Mouse (Mus musculus) hindbrain, embryonic 12.5 days (tissue): Measurements from ENCODE around the gene Med29. TPM values are rescaled to one million over a fixed set of nuclear protein-coding genes. Genes with fewer than 3 reads are reported as not detected.

Source experiments
- ATAC-seq: fragments of 200-750 bp; cut with Nextera tagmentation; 2 replicates; pipeline ENCODE4 v1.8.0; 2017; ENCODE audit warnings: moderate TSS enrichment; ENCODE audit not compliant: low FRiP score
- H3K27ac ChIP-seq: fragments of 300-500 bp; sonication (generic); 2 replicates; pipeline ENCODE4 v1.5.1; 2016; ENCODE audit warnings: mild to moderate bottlenecking
- H3K27me3 ChIP-seq: fragments of 300-500 bp; sonication (generic); 2 replicates; pipeline ENCODE4 v1.6.1; 2016; ENCODE audit warnings: mild to moderate bottlenecking
- H3K36me3 ChIP-seq: fragments of 300-500 bp; sonication (generic); 2 replicates; pipeline ENCODE4 v1.6.1; 2016; ENCODE audit warnings: mild to moderate bottlenecking
- H3K4me1 ChIP-seq: fragments of 300-500 bp; sonication (generic); 2 replicates; pipeline ENCODE4 v1.6.1; 2016
- H3K4me2 ChIP-seq: fragments of 300-500 bp; sonication (generic); replicated peaks from 2 replicates; pipeline ENCODE4 v1.6.1; 2016; ENCODE audit warnings: mild to moderate bottlenecking
- H3K4me3 ChIP-seq: fragments of 300-500 bp; sonication (generic); 2 replicates; pipeline ENCODE4 v1.5.1; 2016; ENCODE audit warnings: mild to moderate bottlenecking
- H3K9ac ChIP-seq: fragments of 300-500 bp; sonication (generic); 2 replicates; pipeline ENCODE4 v1.6.1; 2016; ENCODE audit warnings: mild to moderate bottlenecking, moderate library complexity
- H3K9me3 ChIP-seq: fragments of 300-500 bp; sonication (generic); replicated peaks from 2 replicates; pipeline ENCODE4 v1.6.1; 2016; ENCODE audit warnings: mild to moderate bottlenecking
- WGBS: fragments of 180-500 bp; shearing (Covaris S2); methylation state at CpG from one replicate; pipeline ENCODE4 v1.1.7; 2016; 5-methylcytosine and 5-hydroxymethylcytosine counted together
- polyA plus RNA-seq: library from polyadenylated mRNA; unstranded; fragments of >200 nt; fragmentation: Nextera tagmentation; extraction: Ambion mirVana; gene quantifications from 2 replicates; pipeline ENCODE4 v1.2.1, GENCODE M21; 2016

The Med29 gene
- polyA plus RNA-seq, 1 experiment from 2014 or later, result 42.2 TPM

- WGBS, result 52% methylated on average over 17 of the region's 17 CpGs
- H3K9me3 ChIP-seq, result no peaks in the 10 kb centered on the region
- peaks cover 60% of the 10 kb centered on the region for H3K4me1 ChIP-seq
- H3K27ac ChIP-seq, result peak within 1 kb of the TSS; percentile 84
- H3K4me3 ChIP-seq, result peak within 1 kb of the TSS; percentile 55
- peaks cover 4% of the 10 kb centered on the region; the same call in 1 of the 2 replicates for H3K36me3 ChIP-seq
- peaks cover 8% of the 10 kb centered on the region; the same call in 1 of the 2 replicates for H3K27me3 ChIP-seq
- ATAC-seq, result no peak
- peak within 1 kb of the TSS; percentile 90 for H3K4me2 ChIP-seq
- H3K9ac ChIP-seq, result peak within 1 kb of the TSS; percentile 78
These were observed 12.1 kb downstream of the Med29 start, which contains the start of gene Zfp36 for GRCm38 (mm10) chr7:28380237-28381016. Gene Zfp36 (minus strand): TSS chr7:28380253.

GRCm38 (mm10) chr7:28378769-28379651 lies 13.5 kb downstream of the Med29 start:
- under 1% methylated on average over 52 of the region's 53 CpGs for WGBS
- peak; percentile 60 for ATAC-seq
- peaks cover 68% of the 10 kb centered on the region for H3K4me1 ChIP-seq

GRCm38 (mm10) chr7:28378066-28378690 lies 14.3 kb downstream of the Med29 start:
- Histone ChIP-seq H3K4me2 (peak overlapping the region; percentile 90), H3K4me1 (peaks cover 70% of the 10 kb centered on the region), H3K9me3 (no peaks in the 10 kb centered on the region), H3K36me3 (peaks cover 4% of the 10 kb centered on the region; the same call in 1 of the 2 replicates), H3K4me3 (peak overlapping the region; percentile 55), H3K9ac (peak overlapping the region; percentile 78), H3K27ac (no peak overlapping the region; the same call in 1 of the 2 replicates), H3K27me3 (peaks cover 8% of the 10 kb centered on the region; the same call in 1 of the 2 replicates)
- WGBS, result 47% methylated on average over 32 of the region's 32 CpGs
- ATAC-seq, result no peak

More at GRCm38 (mm10) chr7:28378769-28379651, 13.5 kb downstream of the Med29 start:
- Histone ChIP-seq H3K4me2 (peak overlapping the region; percentile 90), H3K27ac (peak overlapping the region; percentile 84), H3K36me3 (peaks cover 4% of the 10 kb centered on the region; the same call in 1 of the 2 replicates), H3K27me3 (peaks cover 8% of the 10 kb centered on the region; the same call in 1 of the 2 replicates), H3K4me3 (peak overlapping the region; percentile 55), H3K9ac (peak overlapping the region; percentile 78), H3K9me3 (no peaks in the 10 kb centered on the region)

DNA sequence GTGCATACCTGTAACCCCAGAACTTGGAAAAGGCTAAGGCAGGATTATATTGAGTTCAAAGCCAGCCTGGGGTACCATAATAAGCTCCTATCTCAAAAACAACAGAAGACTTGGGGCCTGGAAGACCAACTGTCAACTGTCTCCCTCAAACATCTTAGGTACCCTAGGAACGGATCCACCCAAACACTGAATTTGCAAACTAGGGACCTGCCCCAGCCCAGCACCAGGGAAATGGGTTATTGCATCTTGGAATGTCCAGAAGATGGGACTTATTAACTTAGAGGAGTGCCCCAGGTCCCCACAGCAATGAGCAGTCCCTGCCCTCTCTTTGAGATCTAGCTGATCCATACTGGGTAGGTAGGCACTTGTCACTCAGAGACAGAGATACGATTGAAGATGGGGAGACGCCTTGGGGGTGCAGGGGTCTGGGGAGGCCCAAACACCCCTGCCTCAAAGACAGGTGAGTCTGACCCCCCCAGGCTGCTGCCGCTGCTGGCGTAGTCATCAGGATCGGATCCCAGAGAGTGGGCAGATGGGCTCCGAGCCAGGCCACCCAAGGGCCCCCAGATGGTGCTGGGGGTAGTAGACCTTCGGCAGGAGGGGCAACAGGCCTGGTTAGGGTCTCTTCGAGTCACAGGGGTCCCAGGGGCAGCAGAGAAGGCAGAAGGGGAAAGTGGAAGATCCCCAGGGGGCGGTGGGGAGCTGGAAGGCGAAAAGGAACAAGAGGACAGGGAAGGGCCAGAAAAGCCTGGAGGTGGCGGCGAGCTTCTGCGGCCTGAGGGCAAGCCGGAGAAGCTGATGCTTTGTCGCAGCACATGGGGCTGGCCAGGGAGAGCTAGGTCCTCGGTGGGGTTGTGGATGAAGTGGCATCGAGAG lies 15.1 kb downstream of the Med29 start:
- peaks cover 63% of the 10 kb centered on the region for H3K4me1 ChIP-seq
- 71% methylated on average over 18 of the region's 18 CpGs for WGBS

GRCm38 (mm10) chr7:28376011-28376771 lies 16.3 kb downstream of the Med29 start:
- H3K36me3 ChIP-seq, result peaks cover 4% of the 10 kb centered on the region; the same call in 1 of the 2 replicates
- no peaks in the 10 kb centered on the region for H3K9me3 ChIP-seq
- peak overlapping the region; percentile 34 for H3K4me3 ChIP-seq
- H3K4me1 ChIP-seq, result peaks cover 52% of the 10 kb centered on the region
- H3K9ac ChIP-seq, result peak overlapping the region; percentile 59
- 3% methylated on average over 30 of the region's 30 CpGs for WGBS
- no peak for ATAC-seq
- peak overlapping the region; percentile 62 for H3K4me2 ChIP-seq
- peak overlapping the region; percentile 91 for H3K27ac ChIP-seq
- H3K27me3 ChIP-seq, result peaks cover 8% of the 10 kb centered on the region; the same call in 1 of the 2 replicates

More for the DNA sequence above, 15.1 kb downstream of the Med29 start:
- Histone ChIP-seq H3K4me2 (peak overlapping the region; percentile 90), H3K27me3 (peaks cover 8% of the 10 kb centered on the region; the same call in 1 of the 2 replicates), H3K27ac (no peak overlapping the region), H3K4me3 (peak overlapping the region; percentile 55), H3K9ac (no peak overlapping the region), H3K36me3 (peaks cover 4% of the 10 kb centered on the region; the same call in 1 of the 2 replicates), H3K9me3 (no peaks in the 10 kb centered on the region)
- ATAC-seq, result no peak

DNA sequence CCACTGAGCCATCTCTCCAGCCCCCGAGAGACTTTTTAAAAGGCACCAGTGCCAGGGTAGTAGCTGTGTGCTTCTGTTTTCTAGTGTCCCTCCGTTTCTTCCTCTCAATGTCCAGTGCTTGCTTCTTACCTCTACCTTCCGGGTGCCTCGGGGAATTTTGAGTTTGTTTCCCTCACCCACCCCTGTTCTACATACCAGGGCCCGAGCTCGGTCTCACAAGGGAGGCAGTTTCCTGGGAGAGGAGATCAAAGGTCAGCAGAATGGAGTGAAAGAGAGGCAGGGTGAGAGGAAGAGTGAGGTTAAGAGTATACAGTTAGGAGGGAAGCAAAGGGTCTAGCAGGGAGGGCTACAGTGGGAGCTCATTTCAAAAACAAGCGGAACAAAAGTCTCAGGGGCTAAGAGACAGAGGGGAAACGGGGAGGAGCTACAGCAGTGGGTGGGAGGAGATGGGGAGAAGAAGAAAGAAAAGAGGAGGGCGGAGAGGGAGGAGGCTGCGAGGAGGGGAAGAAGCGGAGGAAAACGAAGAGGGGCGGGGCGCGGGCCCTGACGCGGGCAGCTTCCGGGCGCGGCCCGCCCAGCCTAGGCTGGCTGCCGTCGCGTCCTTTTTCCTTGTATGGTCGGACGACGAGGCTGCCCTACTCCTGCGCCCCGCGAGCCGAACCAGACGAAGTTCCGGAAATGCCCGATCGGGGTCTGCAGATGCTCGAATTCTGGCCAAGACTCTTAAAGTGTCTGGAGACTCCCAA lies 17.2 kb downstream of the Med29 start:
- WGBS, result 2% methylated on average over 33 of the region's 36 CpGs
- H3K4me1 ChIP-seq, result peaks cover 53% of the 10 kb centered on the region
- H3K4me3 ChIP-seq, result peak overlapping the region; percentile 34
- ATAC-seq, result peak; percentile 30
- H3K4me2 ChIP-seq, result peak overlapping the region; percentile 62
- H3K9me3 ChIP-seq, result no peaks in the 10 kb centered on the region
- peaks cover 5% of the 10 kb centered on the region; the same call in 1 of the 2 replicates for H3K27me3 ChIP-seq
- peak overlapping the region; percentile 59 for H3K9ac ChIP-seq
- peak overlapping the region; percentile 91 for H3K27ac ChIP-seq
- peaks cover 4% of the 10 kb centered on the region; the same call in 1 of the 2 replicates for H3K36me3 ChIP-seq

GRCm38 (mm10) chr7:28374647-28375046 lies 17.9 kb downstream of the Med29 start:
- Histone ChIP-seq H3K27ac (peak overlapping the region; percentile 91), H3K4me1 (peaks cover 60% of the 10 kb centered on the region), H3K9me3 (no peaks in the 10 kb centered on the region), H3K9ac (no peak overlapping the region), H3K4me2 (peak overlapping the region; percentile 62; the same call in 1 of the 2 replicates), H3K36me3 (peaks cover 4% of the 10 kb centered on the region; the same call in 1 of the 2 replicates), H3K27me3 (peaks cover 5% of the 10 kb centered on the region; the same call in 1 of the 2 replicates), H3K4me3 (no peak overlapping the region)
- no peak for ATAC-seq
- WGBS, result 83% methylated on average over 10 of the region's 10 CpGs

- Histone ChIP-seq H3K27me3 (peaks cover 5% of the 10 kb centered on the region; the same call in 1 of the 2 replicates), H3K9me3 (no peaks in the 10 kb centered on the region), H3K4me2 (no peak overlapping the region), H3K4me1 (peaks cover 55% of the 10 kb centered on the region), H3K27ac (no peak overlapping the region), H3K36me3 (peaks cover 5% of the 10 kb centered on the region; the same call in 1 of the 2 replicates), H3K9ac (no peak overlapping the region), H3K4me3 (no peak overlapping the region)
- no peak for ATAC-seq
- 79% methylated on average over 7 of the region's 7 CpGs for WGBS
These were observed 18.5 kb downstream of the Med29 start for GRCm38 (mm10) chr7:28373891-28374495.

GRCm38 (mm10) chr7:28373131-28373581 lies 19.4 kb downstream of the Med29 start:
- 2% methylated on average over 9 of the region's 9 CpGs for WGBS
- Histone ChIP-seq H3K4me2 (peak overlapping the region; percentile 57), H3K27me3 (peaks cover 5% of the 10 kb centered on the region; the same call in 1 of the 2 replicates), H3K27ac (peak overlapping the region; percentile 90), H3K4me1 (peaks cover 48% of the 10 kb centered on the region), H3K9me3 (no peaks in the 10 kb centered on the region), H3K36me3 (peaks cover 11% of the 10 kb centered on the region; the same call in 1 of the 2 replicates), H3K4me3 (peak overlapping the region; percentile 81), H3K9ac (0 out of 2 replicates have a peak overlapping the region, but pooled peaks have one; percentile 41)
- ATAC-seq, result peak; percentile 3; the same call in 1 of the 2 replicates
